Mouse (Mus musculus) brown adipose tissue, adult 24 weeks (tissue): Measurements from ENCODE around the gene Cemip2. TPM values are rescaled to one million over a fixed set of nuclear protein-coding genes. Genes with fewer than 3 reads are reported as not detected.

Experiments used
- H3K27ac ChIP-seq: fragments of 200-500 bp; replicated peaks from 2 replicates; pipeline ENCODE4 v1.5.1; 2012; ENCODE audit warnings: low read depth, mild to moderate bottlenecking, low read length
- H3K4me1 ChIP-seq: fragments of 200-500 bp; 2 replicates; pipeline ENCODE4 v1.6.1; 2012; ENCODE audit warnings: low read length, mixed read lengths; ENCODE audit not compliant: control insufficient read depth, insufficient read depth, insufficient read length
- H3K4me3 ChIP-seq: fragments of 200-500 bp; 2 replicates; pipeline ENCODE4 v1.5.1; 2012; ENCODE audit warnings: low read depth, mild to moderate bottlenecking, low read length, moderate library complexity; ENCODE audit not compliant: insufficient read depth
- polyA plus RNA-seq: library from polyadenylated mRNA; stranded (reverse); fragments of >200 nt; gene quantifications from 2 replicates; pipeline ENCODE4 v1.2.4, GENCODE M21; 2012; ENCODE audit not compliant: missing spikeins, insufficient read depth, insufficient read length

The Cemip2 gene
- polyA plus RNA-seq, 1 experiment, result 2.3 TPM

DNA sequence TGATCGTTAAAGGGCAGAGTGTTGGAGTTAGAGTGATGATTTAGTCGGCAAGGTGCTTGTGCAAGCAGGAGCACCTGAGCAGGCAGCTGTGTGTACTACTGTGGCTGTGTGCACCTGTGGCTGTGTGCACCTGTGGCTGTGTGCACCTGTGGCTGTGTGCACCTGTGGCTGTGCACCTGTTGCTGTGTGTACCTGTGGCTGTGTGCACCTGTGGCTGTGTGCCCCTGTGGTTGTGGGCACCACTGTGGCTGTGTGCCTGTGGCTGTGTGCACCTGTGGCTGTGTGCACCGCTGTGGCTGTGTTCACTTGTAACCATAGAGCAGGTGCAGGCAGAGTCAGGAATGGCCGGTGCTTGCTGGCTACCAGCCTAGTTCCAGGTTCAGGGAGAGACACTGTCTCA, 38.1 kb downstream of the Cemip2 start:
- Histone ChIP-seq H3K4me3 (no peak overlapping the region), H3K27ac (no peak overlapping the region), H3K4me1 (peaks cover 2% of the 10 kb centered on the region; the same call in 1 of the 2 replicates)

GRCm38 (mm10) chr19:21818021-21818725, 40.0 kb downstream of the Cemip2 start:
- 0 out of 2 replicates have a peak overlapping the region, but pooled peaks have one; percentile 5 for H3K27ac ChIP-seq
- H3K4me3 ChIP-seq, result no peak overlapping the region
- H3K4me1 ChIP-seq, result peaks cover 7% of the 10 kb centered on the region; the same call in 1 of the 2 replicates

- Histone ChIP-seq H3K4me1 (peaks cover 7% of the 10 kb centered on the region; the same call in 1 of the 2 replicates), H3K4me3 (no peak overlapping the region), H3K27ac (peak overlapping the region; percentile 33; the same call in 1 of the 2 replicates)
Measured at GRCm38 (mm10) chr19:21819585-21819984, 41.4 kb downstream of the Cemip2 start.

GRCm38 (mm10) chr19:21820126-21820525, 42.0 kb downstream of the Cemip2 start:
- Histone ChIP-seq H3K4me3 (no peak overlapping the region), H3K4me1 (peaks cover 7% of the 10 kb centered on the region; the same call in 1 of the 2 replicates), H3K27ac (no peak overlapping the region)

DNA sequence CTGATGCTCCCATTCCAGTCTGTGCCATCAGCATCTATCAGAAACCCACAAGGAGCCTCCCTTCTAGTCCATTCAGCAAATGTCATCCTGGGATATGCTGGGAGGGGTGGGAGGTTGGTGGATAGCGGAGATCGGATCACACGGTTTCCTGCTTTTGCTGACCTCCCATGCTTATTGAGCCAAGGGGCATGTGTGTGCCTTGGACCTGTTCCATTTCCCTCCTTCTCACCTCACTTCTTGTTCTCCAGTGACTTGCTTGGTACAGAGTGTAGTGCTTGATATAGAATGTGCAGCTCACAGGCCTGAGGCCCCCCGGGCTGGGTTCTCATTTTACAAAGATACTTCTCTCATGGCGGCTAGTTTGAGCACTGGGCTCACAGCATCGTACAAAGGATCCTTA, 43.7 kb downstream of the Cemip2 start:
- Histone ChIP-seq H3K4me1 (peaks cover 7% of the 10 kb centered on the region; the same call in 1 of the 2 replicates), H3K27ac (no peak overlapping the region), H3K4me3 (no peak overlapping the region)

DNA sequence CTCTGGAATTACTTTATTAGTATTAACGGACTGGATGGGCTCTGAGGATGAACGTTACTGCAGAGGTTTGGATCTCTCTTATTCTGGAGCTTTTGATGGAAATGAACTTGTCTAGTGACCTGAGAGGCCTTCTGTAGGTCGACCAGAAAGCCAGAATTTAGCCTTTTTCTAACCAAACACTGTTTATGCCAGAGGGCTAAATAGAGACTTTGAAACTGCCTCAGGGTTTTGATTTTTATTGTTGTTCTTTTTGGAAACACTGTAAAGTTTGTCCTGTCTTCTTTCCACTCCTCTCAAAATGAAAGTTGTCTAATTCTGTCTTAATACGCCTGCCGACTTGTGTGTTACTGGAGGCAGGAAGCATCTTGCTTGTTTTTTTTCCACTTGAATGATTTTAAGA, 46.0 kb downstream of the Cemip2 start:
- no peak overlapping the region for H3K27ac ChIP-seq
- H3K4me3 ChIP-seq, result no peak overlapping the region
- peaks cover 7% of the 10 kb centered on the region; the same call in 1 of the 2 replicates for H3K4me1 ChIP-seq

GRCm38 (mm10) chr19:21825128-21825885, 47.2 kb downstream of the Cemip2 start:
- no peak overlapping the region for H3K4me3 ChIP-seq
- H3K27ac ChIP-seq, result no peak overlapping the region
- peaks cover 5% of the 10 kb centered on the region; the same call in 1 of the 2 replicates for H3K4me1 ChIP-seq

DNA sequence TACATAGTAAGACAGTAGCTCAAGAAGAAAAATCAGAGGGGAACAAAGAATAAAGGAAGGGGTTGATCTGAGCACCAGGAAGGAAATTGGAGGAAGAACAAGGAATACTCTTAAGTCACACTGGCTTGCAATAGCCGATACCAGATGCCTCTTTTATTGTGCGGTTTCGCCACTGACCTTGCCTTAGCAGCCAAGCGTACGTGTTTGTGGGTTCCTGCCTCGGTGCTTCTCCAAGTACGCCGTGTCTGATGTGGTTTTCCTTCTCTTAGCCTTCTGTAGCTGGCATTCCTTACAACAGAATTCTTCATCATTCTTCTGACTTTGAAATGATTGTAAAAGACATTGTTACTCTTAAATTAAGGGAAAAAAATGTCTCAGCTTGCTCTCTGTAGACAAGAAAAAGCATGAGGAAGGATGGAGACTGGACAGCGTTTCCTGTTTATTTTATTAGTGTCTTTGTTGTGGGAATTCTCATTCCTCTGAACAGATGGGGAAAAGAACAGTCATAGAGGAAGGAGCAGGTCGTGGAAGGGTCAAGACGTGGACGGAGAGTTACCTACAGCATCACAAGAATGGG, 55.4 kb downstream of the Cemip2 start:
- Histone ChIP-seq H3K4me3 (no peak overlapping the region), H3K27ac (peak overlapping the region; percentile 16; the same call in 1 of the 2 replicates), H3K4me1 (no peaks in the 10 kb centered on the region)

GRCm38 (mm10) chr19:21834952-21835351, 56.8 kb downstream of the Cemip2 start:
- Histone ChIP-seq H3K27ac (no peak overlapping the region), H3K4me1 (no peaks in the 10 kb centered on the region), H3K4me3 (no peak overlapping the region)

DNA sequence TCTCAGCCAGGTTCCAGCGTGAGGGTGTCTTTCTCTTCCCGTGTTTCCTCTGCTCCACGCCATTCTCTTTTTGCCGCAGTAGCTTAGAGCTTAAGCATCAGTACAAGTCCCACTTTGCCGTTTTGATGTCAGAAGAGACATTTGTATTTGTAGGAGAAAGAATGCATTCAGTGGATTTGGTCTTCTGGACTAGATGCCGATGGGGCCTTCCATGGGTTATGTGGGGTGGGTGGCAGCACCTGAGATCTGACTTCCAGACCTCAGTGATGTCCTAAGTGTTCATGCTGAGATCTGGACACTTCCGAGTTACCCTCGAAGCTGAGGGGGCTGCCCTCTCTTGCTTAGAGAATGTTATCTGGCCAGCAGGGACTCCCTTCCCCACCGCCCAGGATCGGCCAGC, 72.6 kb downstream of the Cemip2 start:
- no peaks in the 10 kb centered on the region for H3K4me1 ChIP-seq
- H3K4me3 ChIP-seq, result no peak overlapping the region
- no peak overlapping the region for H3K27ac ChIP-seq

GRCm38 (mm10) chr19:21854526-21855228, 76.5 kb downstream of the Cemip2 start:
- no peaks in the 10 kb centered on the region for H3K4me1 ChIP-seq
- H3K4me3 ChIP-seq, result no peak overlapping the region
- H3K27ac ChIP-seq, result no peak overlapping the region

DNA sequence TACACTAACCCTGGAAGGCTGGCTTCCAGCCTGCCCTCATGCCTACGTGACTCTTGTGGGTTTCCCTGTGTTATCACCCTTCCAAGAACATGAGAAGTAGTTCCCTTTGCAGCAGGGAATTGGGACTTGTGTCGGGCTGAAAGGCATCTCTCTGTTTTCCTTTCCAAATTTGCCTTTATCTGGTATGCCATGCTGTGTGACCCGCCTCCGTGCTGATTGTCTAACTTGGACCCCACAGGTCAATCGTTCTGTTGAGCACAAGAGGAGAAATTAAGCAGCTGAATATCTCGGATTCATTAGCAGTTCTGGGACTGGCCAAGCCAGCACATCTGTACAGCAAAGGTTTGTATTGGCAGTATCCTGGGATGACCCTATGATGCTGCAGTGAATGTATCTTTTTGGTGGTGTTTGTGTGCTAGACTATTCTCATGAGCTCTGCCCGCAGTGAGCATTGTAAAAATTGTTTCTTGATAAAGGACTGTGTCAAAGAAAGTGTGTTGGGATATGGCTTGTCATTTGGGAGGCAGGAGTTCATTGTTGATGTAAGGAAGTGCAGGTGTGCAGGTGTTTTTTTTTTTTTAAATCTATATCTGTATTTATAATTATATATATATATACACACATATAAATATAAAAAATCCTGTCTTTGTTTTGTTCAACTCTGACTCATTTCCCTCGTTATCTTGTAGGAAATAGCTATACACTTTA, 77.4 kb downstream of the Cemip2 start:
- Histone ChIP-seq H3K4me3 (no peak overlapping the region), H3K4me1 (no peaks in the 10 kb centered on the region), H3K27ac (no peak overlapping the region)

DNA sequence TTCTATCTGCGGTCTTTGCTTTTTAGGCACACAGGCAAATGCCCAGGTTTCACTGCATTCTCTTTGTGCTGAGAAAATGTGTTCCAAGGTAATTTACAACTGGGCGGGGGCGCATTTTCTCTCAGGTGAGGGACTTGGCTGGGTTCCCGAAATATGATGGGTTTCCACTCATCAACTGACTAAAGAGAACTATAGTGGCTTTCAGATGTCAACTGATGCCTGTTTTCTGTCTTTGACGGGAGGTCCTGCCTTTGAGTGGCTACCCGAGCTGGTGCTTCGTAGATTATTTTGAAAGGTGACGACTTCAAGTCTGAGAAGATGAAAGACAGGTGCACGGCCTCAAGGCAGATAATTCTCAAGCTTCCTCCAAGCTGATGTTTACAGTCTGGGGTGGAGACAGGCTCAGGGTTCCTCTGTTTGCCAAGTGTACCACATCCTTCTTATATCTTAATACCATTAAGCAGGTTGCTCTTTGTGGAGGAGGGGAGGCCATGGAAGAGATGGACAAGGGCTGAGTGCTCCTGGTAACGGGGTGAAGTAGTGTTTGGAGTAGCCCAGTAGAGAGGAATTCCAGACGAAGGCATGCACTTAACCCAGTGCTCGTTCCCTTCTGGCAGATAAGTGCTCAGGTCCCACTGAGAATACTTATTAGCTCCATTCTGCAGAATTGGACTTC, 80.8 kb downstream of the Cemip2 start:
- H3K4me1 ChIP-seq, result 0 out of 2 replicates have a peak, but pooled peaks cover 2% of the 10 kb centered on the region
- H3K27ac ChIP-seq, result no peak overlapping the region
- no peak overlapping the region for H3K4me3 ChIP-seq

- Histone ChIP-seq H3K27ac (no peak overlapping the region), H3K4me1 (0 out of 2 replicates have a peak, but pooled peaks cover 2% of the 10 kb centered on the region), H3K4me3 (no peak overlapping the region)
Measured at GRCm38 (mm10) chr19:21860132-21860531, 82.0 kb downstream of the Cemip2 start.
